Mouse (Mus musculus) neural tube, embryonic 14.5 days (tissue): ENCODE data around the gene Il6st. TPM values are rescaled to one million over a fixed set of nuclear protein-coding genes. Genes with fewer than 3 reads are reported as not detected.
A peak's percentile ranks its signal among the peaks of the same experiment; 100 is the strongest.

Source experiments
- ATAC-seq: fragments of 200-750 bp; cut with Nextera tagmentation; 2 replicates; pipeline ENCODE4 v1.8.0; 2017; ENCODE audit warnings: low read depth, mild to moderate bottlenecking, moderate TSS enrichment, moderate library complexity
- H3K27ac ChIP-seq: fragments of 300-500 bp; sonication (generic); 2 replicates; pipeline ENCODE4 v1.5.1; 2014; ENCODE audit warnings: low read depth, mild to moderate bottlenecking, control low read depth, low read length, moderate library complexity, mixed read lengths
- H3K27me3 ChIP-seq: fragments of 300-500 bp; sonication (generic); 2 replicates; pipeline ENCODE4 v1.6.1; 2014; ENCODE audit warnings: low read length; ENCODE audit not compliant: control insufficient read depth, insufficient read depth
- H3K36me3 ChIP-seq: fragments of 300-500 bp; sonication (generic); 2 replicates; pipeline ENCODE4 v1.6.1; 2014; ENCODE audit warnings: low read length, mixed read lengths; ENCODE audit not compliant: control insufficient read depth, insufficient read depth
- H3K4me1 ChIP-seq: fragments of 300-500 bp; sonication (generic); 2 replicates; pipeline ENCODE4 v1.6.1; 2014; ENCODE audit warnings: low read length; ENCODE audit not compliant: control insufficient read depth, insufficient read depth
- H3K4me2 ChIP-seq: fragments of 300-500 bp; sonication (generic); 2 replicates; pipeline ENCODE4 v1.6.1; 2014; ENCODE audit warnings: mild to moderate bottlenecking, low read depth, low read length, control low read depth
- H3K4me3 ChIP-seq: fragments of 300-500 bp; sonication (generic); 2 replicates; pipeline ENCODE4 v1.5.1; 2014; ENCODE audit warnings: low read depth, low read length, control low read depth, mixed read lengths
- H3K9ac ChIP-seq: fragments of 300-500 bp; sonication (generic); replicated peaks from 2 replicates; pipeline ENCODE4 v1.6.1; 2014; ENCODE audit warnings: low read depth, mild to moderate bottlenecking, control low read depth, low read length, mixed read lengths
- H3K9me3 ChIP-seq: fragments of 300-500 bp; sonication (generic); 2 replicates; pipeline ENCODE4 v1.6.1; 2016; ENCODE audit warnings: low read length; ENCODE audit not compliant: control insufficient read depth
- WGBS: fragments of 180-500 bp; shearing (Covaris S2); extraction: QIAGEN DNeasy Blood & Tissue Kit; methylation state at CpG from one replicate; pipeline ENCODE4 v1.1.7; 2014; 5-methylcytosine and 5-hydroxymethylcytosine counted together
- polyA plus RNA-seq: library from polyadenylated mRNA; unstranded; fragments of >200 nt; fragmentation: Nextera tagmentation; extraction: Ambion mirVana; gene quantifications from 2 replicates; pipeline ENCODE4 v1.2.1, GENCODE M21; 2014

Gene Il6st
- polyA plus RNA-seq, 1 experiment from 2014 or later: 21.9 TPM

GRCm38 (mm10) chr13:112522896-112523295 is 59.0 kb downstream of the Il6st start:
- H3K27ac ChIP-seq: no peak overlapping the region
- no peak overlapping the region for H3K9ac ChIP-seq
- H3K4me3 ChIP-seq: no peak overlapping the region
- no peaks in the 10 kb centered on the region for H3K36me3 ChIP-seq
- no peaks in the 10 kb centered on the region for H3K9me3 ChIP-seq
- H3K27me3 ChIP-seq: no peaks in the 10 kb centered on the region
- no peaks in the 10 kb centered on the region for H3K4me1 ChIP-seq
- no peak for ATAC-seq
- WGBS: 90% methylated on average over 3 of the region's 3 CpGs
- no peak overlapping the region for H3K4me2 ChIP-seq

- H3K36me3 ChIP-seq: no peaks in the 10 kb centered on the region
- H3K9me3 ChIP-seq: no peaks in the 10 kb centered on the region
- WGBS: 94% methylated on average over 10 of the region's 10 CpGs
- no peak overlapping the region for H3K9ac ChIP-seq
- H3K27ac ChIP-seq: no peak overlapping the region
- no peak for ATAC-seq
- H3K4me3 ChIP-seq: no peak overlapping the region
- no peaks in the 10 kb centered on the region for H3K27me3 ChIP-seq
- no peak overlapping the region for H3K4me2 ChIP-seq
- no peaks in the 10 kb centered on the region for H3K4me1 ChIP-seq
These were observed 59.6 kb downstream of the Il6st start for GRCm38 (mm10) chr13:112523346-112523970.

DNA sequence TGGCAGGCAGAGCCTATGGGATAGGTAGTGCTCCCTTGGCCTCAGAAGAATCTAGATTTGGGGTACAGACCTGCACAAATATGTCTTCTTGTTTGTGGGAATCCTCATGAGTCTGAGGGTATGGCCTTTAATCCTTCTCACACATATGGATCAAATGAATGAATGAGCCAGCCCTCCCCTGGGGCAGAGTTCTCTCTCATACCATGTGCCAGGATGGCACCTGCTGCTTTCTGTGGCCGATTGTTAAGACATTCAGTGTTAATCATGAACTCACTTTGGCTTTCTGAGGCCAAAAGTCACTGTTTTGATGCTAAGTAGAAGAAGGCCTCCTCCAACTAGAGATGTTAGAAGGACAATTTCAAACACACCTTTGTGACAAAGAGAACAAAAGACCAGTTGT is 63.3 kb downstream of the Il6st start:
- Histone ChIP-seq H3K4me2 (no peak overlapping the region), H3K27me3 (no peaks in the 10 kb centered on the region), H3K36me3 (no peaks in the 10 kb centered on the region), H3K27ac (no peak overlapping the region), H3K4me3 (no peak overlapping the region), H3K9me3 (no peaks in the 10 kb centered on the region), H3K4me1 (no peaks in the 10 kb centered on the region), H3K9ac (no peak overlapping the region)
- no peak for ATAC-seq
- WGBS: 76% methylated on average over 1 of the region's 1 CpGs

DNA sequence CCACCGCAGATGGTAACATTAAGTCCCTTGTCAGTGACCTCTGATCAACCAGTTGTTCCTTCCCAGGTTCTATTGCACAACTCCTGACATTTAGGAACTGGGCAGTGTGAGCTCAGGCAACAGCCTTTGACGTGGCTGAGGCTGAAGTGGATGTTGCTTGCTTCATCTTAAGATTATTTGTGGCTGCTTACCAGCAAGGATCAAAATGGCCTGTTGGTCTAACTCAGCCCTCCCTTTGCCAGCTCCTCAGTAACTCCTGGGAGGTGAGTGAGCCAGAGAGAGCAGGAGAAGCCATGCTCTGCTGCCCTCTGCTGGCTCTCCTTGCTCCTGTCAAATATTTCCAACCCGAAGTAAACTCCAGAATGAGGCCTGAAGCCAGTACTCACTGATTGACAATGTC is 66.0 kb downstream of the Il6st start:
- Histone ChIP-seq H3K27ac (no peak overlapping the region), H3K4me3 (no peak overlapping the region), H3K4me1 (no peaks in the 10 kb centered on the region), H3K9ac (no peak overlapping the region), H3K27me3 (no peaks in the 10 kb centered on the region), H3K36me3 (no peaks in the 10 kb centered on the region), H3K9me3 (no peaks in the 10 kb centered on the region), H3K4me2 (no peak overlapping the region)
- peak; percentile 76; the same call in 1 of the 2 replicates for ATAC-seq
- WGBS: 37% methylated on average over 3 of the region's 3 CpGs

- Histone ChIP-seq H3K9me3 (no peaks in the 10 kb centered on the region), H3K27ac (no peak overlapping the region), H3K4me3 (no peak overlapping the region), H3K4me2 (no peak overlapping the region), H3K9ac (no peak overlapping the region), H3K4me1 (no peaks in the 10 kb centered on the region), H3K36me3 (no peaks in the 10 kb centered on the region), H3K27me3 (no peaks in the 10 kb centered on the region)
- no peak for ATAC-seq
- WGBS: 89% methylated on average over 6 of the region's 6 CpGs
These were observed 68.4 kb downstream of the Il6st start for GRCm38 (mm10) chr13:112532235-112532634.

DNA sequence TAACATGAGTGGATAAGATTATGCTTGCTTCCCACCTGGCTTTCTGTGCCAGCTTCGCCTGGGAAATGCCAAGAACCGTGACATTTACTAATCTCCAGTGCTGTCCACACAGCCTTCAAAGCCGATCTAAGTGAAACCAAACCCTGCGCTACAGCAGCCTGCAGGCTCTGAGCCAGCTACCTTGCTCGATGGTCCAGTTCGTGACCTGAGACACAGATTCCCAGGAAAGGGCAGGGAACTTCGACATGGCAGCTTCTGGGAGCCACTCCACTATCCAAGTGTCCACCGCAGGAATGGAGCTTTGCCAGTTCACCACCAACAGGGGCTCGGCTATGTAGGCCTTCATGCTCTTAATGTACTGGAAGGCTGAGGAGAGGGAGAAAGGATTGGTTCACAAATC is 69.7 kb downstream of the Il6st start:
- Histone ChIP-seq H3K9me3 (no peaks in the 10 kb centered on the region), H3K27me3 (no peaks in the 10 kb centered on the region), H3K36me3 (no peaks in the 10 kb centered on the region), H3K9ac (no peak overlapping the region), H3K4me1 (no peaks in the 10 kb centered on the region), H3K4me3 (no peak overlapping the region), H3K4me2 (no peak overlapping the region), H3K27ac (no peak overlapping the region)
- WGBS: 81% methylated on average over 9 of the region's 9 CpGs
- ATAC-seq: no peak

- Histone ChIP-seq H3K36me3 (no peaks in the 10 kb centered on the region), H3K4me1 (no peaks in the 10 kb centered on the region), H3K9ac (no peak overlapping the region), H3K4me3 (no peak overlapping the region), H3K9me3 (no peaks in the 10 kb centered on the region), H3K27ac (no peak overlapping the region), H3K27me3 (no peaks in the 10 kb centered on the region), H3K4me2 (no peak overlapping the region)
- ATAC-seq: no peak
- WGBS: 56% methylated on average over 4 of the region's 4 CpGs
These were observed 72.7 kb downstream of the Il6st start for GRCm38 (mm10) chr13:112536611-112537010.

DNA sequence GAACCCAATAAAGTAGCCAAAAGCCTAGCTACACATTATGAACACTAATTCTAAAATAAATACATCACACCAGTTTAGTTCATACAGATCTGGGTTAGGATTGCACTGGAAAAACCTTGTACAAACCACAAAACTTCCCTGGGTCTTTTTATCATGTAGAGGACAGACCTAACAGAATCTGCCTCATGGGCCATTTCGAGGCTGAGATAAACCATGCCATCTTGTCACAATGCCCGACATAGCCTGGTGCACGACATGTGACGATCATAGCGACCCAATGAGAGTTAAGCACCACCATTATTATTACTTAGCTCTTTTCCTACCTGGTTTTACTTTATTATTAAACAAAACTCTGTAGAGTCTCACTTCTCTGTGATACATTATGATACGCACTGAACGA is 73.2 kb downstream of the Il6st start:
- Histone ChIP-seq H3K27ac (no peak overlapping the region), H3K36me3 (no peaks in the 10 kb centered on the region), H3K4me1 (no peaks in the 10 kb centered on the region), H3K4me3 (no peak overlapping the region), H3K9ac (no peak overlapping the region), H3K4me2 (no peak overlapping the region), H3K27me3 (no peaks in the 10 kb centered on the region), H3K9me3 (no peaks in the 10 kb centered on the region)
- no peak for ATAC-seq
- WGBS: 94% methylated on average over 7 of the region's 7 CpGs

DNA sequence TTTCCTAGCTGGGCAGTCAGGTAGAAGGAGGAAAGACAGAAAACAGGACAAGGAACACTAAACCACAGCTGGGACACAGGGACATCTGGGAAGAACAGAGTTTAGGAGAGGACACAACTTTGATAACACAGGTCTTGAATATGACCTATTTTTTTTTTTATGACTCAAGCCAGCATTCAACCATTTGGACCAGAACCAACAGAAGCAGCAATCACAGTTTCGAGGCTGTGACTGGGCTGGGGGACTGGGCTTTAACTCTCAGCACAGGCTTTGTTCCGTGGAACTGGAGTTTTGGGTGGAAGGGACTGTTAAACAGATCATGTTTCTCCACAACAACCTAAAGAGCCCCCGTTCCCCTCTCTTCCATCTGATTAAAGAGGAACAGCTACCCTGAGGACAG is 76.7 kb downstream of the Il6st start:
- Histone ChIP-seq H3K4me2 (no peak overlapping the region), H3K27ac (no peak overlapping the region), H3K27me3 (no peaks in the 10 kb centered on the region), H3K36me3 (no peaks in the 10 kb centered on the region), H3K9me3 (no peaks in the 10 kb centered on the region), H3K4me3 (no peak overlapping the region), H3K9ac (no peak overlapping the region), H3K4me1 (no peaks in the 10 kb centered on the region)
- no peak for ATAC-seq
- 70% methylated on average over 3 of the region's 3 CpGs for WGBS
